Mouse (Mus musculus) G1E-ER4 (cell line): ENCODE measurements around the gene Srcap. TPM values are rescaled to one million over a fixed set of nuclear protein-coding genes. Genes with fewer than 3 reads are reported as not detected.

Experiments
- GATA1 ChIP-seq: IDR thresholded peaks from one replicate; pipeline ENCODE4 v1.8.0; 2012; ENCODE audit warnings: low read length, inconsistent platforms
- polyA plus RNA-seq: library from polyadenylated mRNA; stranded (reverse); fragments of >175 nt; gene quantifications from 2 replicates; pipeline ENCODE4 v1.2.3, GENCODE M21; 2012

The Srcap gene
- polyA plus RNA-seq, 1 experiment = 44.6 TPM

DNA sequence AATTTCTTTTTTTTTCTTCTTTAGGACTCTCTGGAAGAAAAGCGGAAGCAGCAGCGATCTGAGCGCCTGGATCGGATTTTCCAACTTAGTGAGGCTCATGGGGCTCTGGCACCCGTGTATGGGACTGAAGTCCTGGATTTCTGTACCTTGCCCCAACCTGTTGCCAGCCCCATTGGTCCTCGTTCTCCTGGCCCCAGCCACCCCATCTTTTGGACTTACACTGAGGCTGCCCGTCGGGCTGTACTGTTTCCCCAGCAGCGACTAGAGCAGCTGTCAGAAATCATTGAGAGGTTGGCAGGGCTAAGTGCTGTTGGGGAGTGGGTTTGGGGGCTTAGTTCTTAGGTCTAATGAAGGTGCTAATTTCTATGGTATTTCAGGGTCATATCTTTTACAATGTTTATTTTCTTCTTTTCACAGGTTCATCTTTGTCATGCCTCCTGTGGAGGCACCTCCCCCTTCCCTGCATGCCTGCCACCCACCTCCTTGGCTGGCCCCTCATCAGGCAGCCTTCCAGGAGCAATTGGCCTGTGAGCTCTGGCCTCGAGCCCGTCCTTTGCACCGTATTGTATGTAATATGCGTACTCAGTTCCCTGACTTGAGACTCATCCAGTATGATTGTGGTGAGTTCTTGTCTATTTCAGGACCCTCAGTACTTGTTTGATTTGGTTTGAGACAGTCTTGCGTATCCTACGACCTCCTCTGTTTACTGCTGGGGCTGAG, 37.5 kb downstream of the Srcap start:
- TF ChIP-seq GATA1 = no peak

- TF ChIP-seq GATA1 = no peak
Measured at GRCm38 (mm10) chr7:127551558-127551957, 39.8 kb downstream of the Srcap start.

- no peak for TF ChIP-seq GATA1
Measured at GRCm38 (mm10) chr7:127560580-127560979, 48.8 kb downstream of the Srcap start.

GRCm38 (mm10) chr7:127561340-127561858, 49.6 kb downstream of the Srcap start, which contains the start of gene Tmem265:
Tmem265 (plus strand) TSS chr7:127561390.
- TF ChIP-seq GATA1 = no peak

DNA sequence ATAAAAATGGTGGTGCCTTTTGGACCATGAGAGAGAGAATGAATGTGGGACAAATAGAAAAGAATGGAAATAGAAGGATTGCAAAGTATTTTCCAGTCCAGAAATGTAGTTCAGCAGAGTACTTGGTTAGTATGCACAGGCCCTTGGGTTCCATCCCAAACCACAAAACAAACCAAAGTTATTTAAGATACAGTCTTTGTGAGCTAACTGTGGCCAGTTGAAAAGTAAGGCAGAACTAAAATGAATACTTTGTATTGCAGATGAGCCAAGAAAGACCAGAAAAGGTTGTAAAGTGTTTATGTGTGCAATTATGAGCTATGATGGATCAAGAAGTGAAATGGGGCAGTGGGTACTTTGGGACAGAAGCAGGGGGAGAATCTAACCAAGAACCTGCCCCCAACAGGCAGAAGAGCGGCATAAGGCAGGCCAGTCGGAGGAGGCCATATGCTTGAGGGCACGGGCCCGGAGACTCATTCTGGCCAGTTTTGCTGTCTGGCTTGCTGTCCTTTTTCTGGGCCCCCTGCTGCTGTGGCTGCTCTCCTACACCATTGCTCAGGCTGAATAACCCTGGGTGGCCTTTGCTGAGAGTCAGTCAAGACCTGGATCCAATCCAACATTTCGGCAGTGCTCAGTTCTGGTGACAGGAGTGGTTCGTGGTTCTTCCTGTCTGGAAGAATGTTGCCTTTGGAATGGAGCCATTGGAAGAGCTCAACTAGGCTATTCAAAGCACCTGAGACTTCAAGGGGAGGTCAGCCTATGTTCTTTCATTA, 52.8 kb downstream of the Srcap start:
- TF ChIP-seq GATA1 = no peak

DNA sequence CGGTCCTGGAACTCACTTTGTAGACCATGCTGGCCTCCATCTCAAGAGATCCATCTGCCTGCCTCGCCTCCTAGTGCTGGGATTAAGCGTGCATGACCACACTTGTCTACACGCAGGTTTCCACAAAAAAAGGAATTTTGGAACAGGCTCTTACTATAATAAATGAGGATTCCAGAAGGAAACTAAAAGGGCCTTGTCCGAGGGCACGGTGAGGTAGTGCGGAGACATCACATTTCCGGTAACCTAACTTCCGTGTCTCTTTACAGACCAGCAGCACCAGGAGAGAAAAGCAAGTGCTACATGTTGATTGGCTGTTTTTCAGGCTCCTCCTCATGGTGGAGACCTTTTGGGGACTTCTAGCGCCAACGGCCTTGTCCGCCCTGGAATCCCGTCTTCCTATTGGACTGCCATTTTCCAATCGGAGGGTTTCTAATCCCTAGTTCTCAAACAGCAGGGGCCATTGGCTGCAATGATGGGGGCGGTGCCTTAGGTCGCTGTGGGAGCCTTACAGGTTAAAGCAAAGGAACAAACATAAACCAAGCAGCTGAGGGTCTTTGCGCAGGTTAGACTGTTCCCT, 61.2 kb downstream of the Srcap start, which contains the start of gene Phkg2:
Gene Phkg2, plus strand, starts transcription at position 446 of the 577 bp plus-strand sequence.
- TF ChIP-seq GATA1 = no peak

DNA sequence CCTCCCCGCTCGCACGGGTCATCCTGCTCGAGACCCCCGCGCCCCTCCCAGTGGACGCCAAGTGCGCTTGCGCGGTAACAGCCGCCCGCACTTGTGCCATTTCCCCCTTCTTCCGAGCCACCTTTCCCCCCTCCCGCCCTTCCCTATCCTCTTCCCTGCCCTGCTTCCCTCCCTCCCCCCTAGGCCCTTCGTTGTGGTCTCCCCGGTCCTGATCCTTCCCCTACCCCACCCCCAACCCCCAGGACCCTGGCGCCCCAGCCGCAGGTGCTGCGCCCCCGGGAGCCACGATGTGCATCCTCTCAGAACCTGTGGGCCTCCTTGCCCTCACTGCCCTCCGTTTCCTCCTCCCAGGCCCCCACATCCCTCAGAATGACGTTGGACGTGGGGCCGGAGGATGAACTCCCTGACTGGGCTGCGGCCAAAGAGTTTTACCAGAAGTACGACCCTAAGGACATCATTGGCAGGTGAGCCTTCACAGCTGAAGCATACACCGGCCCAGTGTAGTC, 61.8 kb downstream of the Srcap start:
- TF ChIP-seq GATA1 = no peak

GRCm38 (mm10) chr7:127574115-127574514, 62.3 kb downstream of the Srcap start:
- no peak for TF ChIP-seq GATA1

GRCm38 (mm10) chr7:127583260-127583659, 71.5 kb downstream of the Srcap start:
- TF ChIP-seq GATA1 = no peak

- TF ChIP-seq GATA1 = no peak
Measured at GRCm38 (mm10) chr7:127585031-127585430, 73.2 kb downstream of the Srcap start.

- no peak for TF ChIP-seq GATA1
Measured at GRCm38 (mm10) chr7:127586149-127586548, 74.4 kb downstream of the Srcap start.

GRCm38 (mm10) chr7:127587196-127587595, 75.4 kb downstream of the Srcap start:
- no peak for TF ChIP-seq GATA1

GRCm38 (mm10) chr7:127588011-127588871, 76.5 kb downstream of the Srcap start, which contains the start of the genes Ccdc189 and Rnf40:
Ccdc189 (minus strand) TSS chr7:127588595.
Rnf40 (plus strand) TSS chr7:127588767.
- no peak for TF ChIP-seq GATA1

DNA sequence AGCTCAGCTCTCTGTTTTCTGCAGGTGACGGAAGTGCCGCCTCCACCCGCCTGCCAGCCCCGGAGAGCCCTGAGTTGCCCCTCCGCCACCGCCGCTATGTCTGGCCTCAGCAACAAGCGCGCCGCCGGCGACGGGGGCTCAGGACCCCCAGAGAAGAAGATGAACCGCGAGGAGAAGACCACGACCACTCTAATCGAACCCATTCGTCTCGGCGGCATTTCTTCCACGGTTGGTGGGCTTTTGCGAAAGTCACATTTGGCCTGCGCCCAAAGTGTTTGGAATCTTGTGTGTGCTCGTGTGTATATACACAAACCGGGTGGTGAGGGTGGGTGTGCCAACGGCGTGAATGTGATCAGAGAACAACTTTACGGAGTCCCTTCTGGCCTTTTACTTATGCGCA, 77.1 kb downstream of the Srcap start:
- no peak for TF ChIP-seq GATA1

DNA sequence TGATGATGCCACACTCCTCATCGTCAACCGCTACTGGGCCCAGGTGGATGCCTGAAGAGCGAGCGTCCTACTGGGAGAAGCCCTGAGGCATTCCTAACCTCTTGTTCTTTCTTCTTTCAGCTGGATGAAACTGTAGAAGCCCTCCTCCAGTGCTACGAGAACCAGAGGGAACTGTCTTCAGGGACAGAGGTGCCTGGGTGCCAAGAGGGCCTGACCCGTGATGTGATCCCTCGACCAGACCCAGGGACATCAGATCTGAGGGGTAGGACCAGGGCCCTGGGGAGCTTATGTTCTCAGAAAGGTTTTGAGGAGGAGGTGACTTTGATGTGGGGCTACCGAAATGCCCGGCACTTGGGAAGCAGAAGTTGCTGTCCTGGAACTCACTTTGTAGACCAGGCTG, 77.9 kb downstream of the Srcap start:
- TF ChIP-seq GATA1 = no peak

GRCm38 (mm10) chr7:127591108-127591507, 79.3 kb downstream of the Srcap start:
- TF ChIP-seq GATA1 = no peak
